Mouse (Mus musculus) liver, embryonic 11.5 days (tissue): ENCODE data around the gene Plekhh3. TPM values are rescaled to one million over a fixed set of nuclear protein-coding genes. Genes with fewer than 3 reads are reported as not detected.
A peak's percentile ranks its signal among the peaks of the same experiment; 100 is the strongest.

ENCODE experiments used
- ATAC-seq: fragments of 200-750 bp; cut with Nextera tagmentation; replicated peaks from 2 replicates; pipeline ENCODE4 v1.8.0; 2017; ENCODE audit warnings: moderate number of reproducible peaks, mild to moderate bottlenecking, moderate TSS enrichment, moderate library complexity; ENCODE audit not compliant: low FRiP score
- DNase-seq: peaks from one replicate; pipeline ENCODE4 v3.0.0-alpha.2; 2017; ENCODE audit warnings: low spot score
- H3K27ac ChIP-seq: fragments of 300-500 bp; sonication (generic); 2 replicates; pipeline ENCODE4 v1.5.1; 2014; ENCODE audit warnings: mild to moderate bottlenecking, low read depth, low read length, control low read depth
- H3K27me3 ChIP-seq: fragments of 300-500 bp; sonication (generic); replicated peaks from 2 replicates; pipeline ENCODE4 v1.6.1; 2014; ENCODE audit warnings: low read length, mixed read lengths; ENCODE audit not compliant: control insufficient read depth, insufficient read depth
- H3K36me3 ChIP-seq: fragments of 300-500 bp; sonication (generic); 2 replicates; pipeline ENCODE4 v1.6.1; 2014; ENCODE audit warnings: mild to moderate bottlenecking, low read length, moderate library complexity, mixed read lengths; ENCODE audit not compliant: control insufficient read depth, insufficient read depth
- H3K4me1 ChIP-seq: fragments of 300-500 bp; sonication (generic); replicated peaks from 2 replicates; pipeline ENCODE4 v1.6.1; 2014; ENCODE audit warnings: low read length, mixed read lengths; ENCODE audit not compliant: control insufficient read depth, insufficient read depth
- H3K4me2 ChIP-seq: fragments of 300-500 bp; sonication (generic); 2 replicates; pipeline ENCODE4 v1.6.1; 2014; ENCODE audit warnings: mild to moderate bottlenecking, control low read depth, moderate library complexity
- H3K4me3 ChIP-seq: fragments of 300-500 bp; sonication (generic); 2 replicates; pipeline ENCODE4 v1.5.1; 2014; ENCODE audit warnings: low read depth, low read length, control low read depth
- H3K9ac ChIP-seq: fragments of 300-500 bp; sonication (generic); 2 replicates; pipeline ENCODE4 v1.6.1; 2014; ENCODE audit warnings: low read depth, low read length, control low read depth
- H3K9me3 ChIP-seq: fragments of 300-500 bp; sonication (generic); 2 replicates; pipeline ENCODE4 v1.6.1; 2016; ENCODE audit warnings: low read length, inconsistent platforms, mixed read lengths; ENCODE audit not compliant: control insufficient read depth
- WGBS: fragments of 180-500 bp; shearing (Covaris S2); extraction: QIAGEN DNeasy Blood & Tissue Kit; methylation state at CpG from one replicate; pipeline ENCODE4 v1.1.7; 2014; 5-methylcytosine and 5-hydroxymethylcytosine counted together
- polyA plus RNA-seq: library from polyadenylated mRNA; unstranded; fragments of >200 nt; fragmentation: Nextera tagmentation; extraction: Ambion mirVana; gene quantifications from 2 replicates; pipeline ENCODE4 v1.2.1, GENCODE M21; 2014

Plekhh3 gene
- polyA plus RNA-seq, 1 experiment from 2014 or later, result 3.8 TPM

DNA sequence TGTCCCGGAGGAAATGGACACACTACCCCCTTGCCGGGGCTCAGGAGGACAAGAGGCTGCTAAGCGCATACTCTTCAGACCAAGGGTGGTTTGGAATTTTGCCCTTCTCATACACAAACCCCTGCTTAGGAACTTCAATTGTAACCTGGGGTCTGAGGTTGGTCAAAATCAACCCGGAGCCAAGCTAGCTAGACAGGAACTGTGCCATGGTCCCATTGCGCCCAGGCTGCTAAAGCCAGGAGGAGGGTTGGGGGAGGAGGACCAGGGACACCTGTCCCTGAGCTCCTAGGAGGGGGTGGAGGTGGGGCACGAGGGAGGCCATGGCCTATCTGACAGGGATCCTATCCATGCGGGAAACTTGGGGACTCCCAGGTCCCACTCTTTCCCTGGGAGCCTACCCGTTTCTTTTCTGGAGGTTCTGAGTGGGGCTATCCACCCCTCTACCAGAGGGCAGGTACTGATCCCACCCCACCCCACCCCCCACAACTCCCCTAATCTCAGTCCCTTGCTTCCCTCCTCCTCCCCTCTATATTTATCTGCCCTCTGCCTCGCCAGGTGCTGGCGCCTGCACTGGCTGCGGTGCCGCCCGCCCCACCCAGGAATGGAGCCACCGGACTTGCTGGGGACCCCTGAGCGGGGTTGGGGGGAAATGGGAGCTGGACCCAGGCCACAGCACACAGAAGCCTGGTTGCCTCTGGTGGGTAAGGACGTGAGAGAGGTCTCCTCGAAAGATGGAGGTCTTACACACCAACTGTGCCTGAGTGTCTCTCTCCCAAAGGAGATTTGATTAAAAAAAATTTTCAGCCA, 1.6 kb downstream of the Plekhh3 start:
- 14% methylated on average over 16 of the region's 17 CpGs for WGBS
- Histone ChIP-seq H3K9me3 (no peaks in the 10 kb centered on the region), H3K27ac (no peak overlapping the region), H3K4me1 (peaks cover 58% of the 10 kb centered on the region), H3K27me3 (peaks cover 99% of the 10 kb centered on the region), H3K4me2 (peak overlapping the region; percentile 88), H3K9ac (no peak overlapping the region), H3K36me3 (peaks cover 7% of the 10 kb centered on the region), H3K4me3 (peak overlapping the region; percentile 61)
- no peak for DNase-seq
- ATAC-seq, result no peak

DNA sequence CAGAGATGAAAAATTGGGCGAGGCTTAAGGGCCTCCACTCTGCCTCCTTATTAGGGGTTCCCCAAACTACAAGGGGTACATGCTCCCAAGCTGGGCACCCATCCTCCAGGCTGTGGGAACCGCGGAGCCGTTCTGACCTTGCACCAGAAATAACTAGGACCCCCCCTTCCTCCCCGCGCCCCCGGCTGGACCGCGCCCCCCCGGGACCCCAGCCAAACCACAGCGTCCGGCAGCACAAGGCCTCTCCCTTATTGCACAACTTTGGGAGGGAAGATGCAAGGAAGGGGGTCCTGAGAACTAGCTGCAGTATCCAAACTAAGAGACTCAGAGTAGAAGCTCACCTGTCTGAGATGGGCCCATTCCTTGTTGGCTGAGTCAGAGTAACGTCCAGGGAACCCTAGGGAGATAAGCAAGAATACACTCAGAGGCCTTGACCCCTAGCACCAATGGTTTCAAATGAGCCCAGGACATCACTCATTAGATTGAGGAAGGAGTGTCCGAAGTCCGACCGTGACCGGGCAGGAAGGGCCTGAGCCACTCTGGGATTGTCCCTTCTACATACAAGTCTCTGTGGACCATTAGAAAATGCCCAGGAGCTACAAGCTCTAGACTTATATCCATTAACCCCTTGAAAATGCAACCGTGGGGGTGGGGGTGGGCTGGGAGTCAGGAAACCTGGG, 2.7 kb downstream of the Plekhh3 start:
- H3K27me3 ChIP-seq, result peaks cover 99% of the 10 kb centered on the region
- no peak overlapping the region for H3K9ac ChIP-seq
- peaks cover 7% of the 10 kb centered on the region for H3K36me3 ChIP-seq
- WGBS, result 41% methylated on average over 18 of the region's 18 CpGs
- ATAC-seq (no peak), DNase-seq (no peak)
- no peak overlapping the region for H3K4me3 ChIP-seq
- H3K4me1 ChIP-seq, result peaks cover 53% of the 10 kb centered on the region
- 0 out of 2 replicates have a peak overlapping the region, but pooled peaks have one; percentile 88 for H3K4me2 ChIP-seq
- H3K9me3 ChIP-seq, result no peaks in the 10 kb centered on the region
- H3K27ac ChIP-seq, result no peak overlapping the region

DNA sequence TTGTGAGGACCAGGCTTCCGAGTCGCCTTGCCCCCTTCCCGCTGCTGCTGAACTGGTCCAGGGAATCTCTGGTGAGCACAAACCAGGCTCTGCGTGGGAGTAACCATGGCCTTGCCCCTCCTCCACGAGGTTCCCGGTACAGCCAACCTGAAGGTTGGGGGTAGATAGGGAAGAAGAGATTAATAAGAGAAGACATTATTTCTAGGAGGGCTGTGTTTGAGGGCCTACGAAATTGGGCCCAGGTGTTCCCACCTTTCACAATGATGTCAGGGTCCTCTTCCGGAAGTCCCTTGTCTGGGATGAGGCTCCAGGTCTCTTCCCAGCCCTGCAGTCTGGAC, 3.2 kb downstream of the Plekhh3 start:
- Histone ChIP-seq H3K4me2 (no peak overlapping the region), H3K9me3 (no peaks in the 10 kb centered on the region), H3K36me3 (peaks cover 7% of the 10 kb centered on the region), H3K4me1 (peaks cover 49% of the 10 kb centered on the region), H3K27ac (no peak overlapping the region), H3K27me3 (peaks cover 99% of the 10 kb centered on the region), H3K4me3 (no peak overlapping the region), H3K9ac (no peak overlapping the region)
- ATAC-seq (no peak), DNase-seq (no peak)
- 33% methylated on average over 8 of the region's 8 CpGs for WGBS

DNA sequence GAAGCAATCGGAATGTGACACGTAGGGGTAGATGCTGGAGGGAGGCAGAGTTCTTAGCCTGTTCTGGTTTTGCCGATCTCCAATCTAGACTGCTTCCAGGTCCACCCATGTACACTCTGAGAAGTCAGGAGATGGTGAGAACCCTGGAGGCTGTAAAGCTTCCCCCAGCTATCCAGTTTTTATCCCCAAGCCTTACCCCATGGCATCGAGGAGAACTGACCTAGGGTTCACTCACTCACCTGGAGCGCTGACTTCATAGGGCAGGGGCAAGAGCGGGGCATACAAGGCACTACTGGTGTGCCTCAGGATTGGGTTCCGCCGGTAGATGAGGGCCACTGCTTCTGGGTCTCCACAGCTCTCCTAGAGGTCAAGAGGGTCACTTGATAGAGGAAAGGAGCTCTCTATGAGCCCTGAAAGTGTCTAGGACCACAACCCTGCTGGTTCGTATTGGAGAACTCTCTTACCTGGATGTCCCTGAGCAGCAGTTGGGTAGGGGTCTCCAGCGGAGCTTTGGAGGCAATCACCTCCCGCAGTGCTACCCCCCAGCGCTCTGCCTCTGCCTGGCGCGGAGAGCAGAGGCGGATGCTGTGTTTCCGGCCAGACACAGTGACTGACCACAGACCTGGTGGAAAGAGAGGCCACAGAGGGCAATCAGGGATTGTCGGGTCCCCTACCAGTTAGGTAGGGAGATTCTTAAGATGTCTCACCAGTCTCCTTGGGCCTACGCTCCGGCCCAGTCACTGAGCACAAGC, 3.8 kb downstream of the Plekhh3 start:
- WGBS, result 47% methylated on average over 19 of the region's 19 CpGs
- peaks cover 7% of the 10 kb centered on the region for H3K36me3 ChIP-seq
- ATAC-seq (no peak), DNase-seq (no peak)
- peaks cover 100% of the 10 kb centered on the region for H3K27me3 ChIP-seq
- H3K9me3 ChIP-seq, result no peaks in the 10 kb centered on the region
- H3K4me3 ChIP-seq, result no peak overlapping the region
- H3K4me1 ChIP-seq, result peaks cover 46% of the 10 kb centered on the region
- H3K27ac ChIP-seq, result no peak overlapping the region
- no peak overlapping the region for H3K4me2 ChIP-seq
- no peak overlapping the region for H3K9ac ChIP-seq

DNA sequence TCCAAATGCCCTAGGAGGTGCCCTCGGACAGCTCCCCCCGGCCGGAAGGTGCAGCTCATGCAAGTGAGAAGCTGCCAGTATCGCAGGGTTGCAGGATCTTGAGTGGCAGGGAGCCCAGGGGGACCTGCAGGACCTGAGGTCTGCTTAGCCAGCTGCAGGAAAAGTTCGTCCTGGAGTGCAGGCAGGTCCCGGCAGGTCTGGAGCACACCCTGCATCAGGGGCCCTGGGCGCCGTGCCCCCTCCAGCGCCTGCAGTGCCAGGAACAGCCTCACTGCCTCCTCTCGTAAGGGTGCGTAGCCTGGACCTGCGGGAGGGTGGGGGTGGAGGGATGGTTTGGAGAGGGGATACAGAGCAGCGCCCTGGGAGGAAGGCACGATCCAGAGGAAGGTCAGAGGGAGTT, 4.8 kb downstream of the Plekhh3 start:
- H3K9me3 ChIP-seq, result no peaks in the 10 kb centered on the region
- H3K27me3 ChIP-seq, result peaks cover 100% of the 10 kb centered on the region
- peaks cover 38% of the 10 kb centered on the region for H3K4me1 ChIP-seq
- H3K27ac ChIP-seq, result no peak overlapping the region
- no peak overlapping the region for H3K4me3 ChIP-seq
- peaks cover 7% of the 10 kb centered on the region for H3K36me3 ChIP-seq
- DNase-seq (no peak), ATAC-seq (no peak)
- H3K9ac ChIP-seq, result no peak overlapping the region
- WGBS, result 62% methylated on average over 14 of the region's 14 CpGs
- H3K4me2 ChIP-seq, result no peak overlapping the region

DNA sequence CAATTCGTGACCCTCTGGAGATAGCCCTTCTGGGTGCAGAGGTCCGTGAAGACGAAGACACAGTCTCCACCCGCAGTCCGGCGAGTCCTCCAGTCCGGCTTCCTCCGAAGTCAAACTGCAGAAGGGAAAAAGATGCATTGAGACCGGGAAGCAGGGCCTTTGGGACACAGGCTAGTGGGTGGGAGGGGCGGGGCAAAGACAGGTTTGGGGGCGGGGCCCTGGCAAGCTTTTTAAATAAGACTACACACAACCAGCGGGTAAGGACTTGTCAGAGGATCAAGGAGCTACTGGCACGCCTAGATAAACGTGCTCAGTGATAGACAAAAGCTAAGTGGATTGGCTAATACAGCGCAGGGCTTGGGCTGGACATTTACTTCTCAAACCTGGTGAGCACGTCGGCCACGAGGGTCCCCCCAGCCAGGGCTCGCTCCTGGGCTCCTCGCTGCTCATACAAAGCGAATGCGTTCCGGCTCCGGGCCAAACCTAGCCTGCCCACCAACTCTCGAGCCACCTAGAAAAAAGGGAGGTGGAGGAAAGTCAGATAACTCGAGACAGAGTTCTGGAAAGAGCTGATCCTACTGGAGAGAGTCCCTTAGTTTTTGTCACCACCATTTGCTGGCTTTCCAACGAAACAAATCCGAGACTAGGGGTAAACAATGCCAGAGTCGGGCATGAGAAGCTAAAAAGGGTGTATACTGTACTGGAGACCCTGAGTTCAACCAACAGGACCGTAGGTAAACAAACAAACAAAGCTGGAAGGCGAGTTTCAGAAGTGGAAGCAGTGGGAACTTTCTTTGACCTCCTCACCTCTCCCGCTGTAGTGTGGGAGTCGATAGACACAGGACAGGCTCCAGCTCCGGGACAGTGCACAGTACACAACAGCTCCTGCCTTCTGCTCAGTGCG, 6.2 kb downstream of the Plekhh3 start:
- Histone ChIP-seq H3K9me3 (no peaks in the 10 kb centered on the region), H3K4me3 (peak overlapping the region; percentile 32; the same call in 1 of the 2 replicates), H3K36me3 (peaks cover 7% of the 10 kb centered on the region), H3K27me3 (peaks cover 90% of the 10 kb centered on the region), H3K9ac (no peak overlapping the region), H3K27ac (no peak overlapping the region), H3K4me2 (peak overlapping the region; percentile 52), H3K4me1 (peaks cover 33% of the 10 kb centered on the region)
- 0 out of 2 replicates have a peak, but pooled peaks have one; percentile 35 for ATAC-seq
- DNase-seq, result no peak
- WGBS, result 16% methylated on average over 35 of the region's 35 CpGs

DNA sequence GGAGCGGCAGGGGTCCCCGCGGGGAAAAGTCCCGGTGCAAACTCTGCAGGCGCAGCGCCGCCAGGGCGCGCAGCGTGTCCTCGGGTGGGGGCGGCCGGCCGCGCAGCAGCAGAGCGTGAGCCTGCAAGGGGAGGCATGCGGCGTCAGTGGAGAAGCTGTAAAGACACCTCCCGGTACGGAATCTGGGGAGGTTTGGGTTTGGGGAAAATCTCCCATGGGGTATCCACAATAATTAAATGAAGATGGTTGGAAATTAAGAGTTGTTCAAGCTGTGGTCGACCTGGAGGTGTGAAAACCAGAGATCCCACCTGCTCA, 6.8 kb downstream of the Plekhh3 start:
- Histone ChIP-seq H3K4me2 (peak overlapping the region; percentile 52), H3K36me3 (peaks cover 7% of the 10 kb centered on the region), H3K4me3 (peak overlapping the region; percentile 32), H3K27ac (no peak overlapping the region), H3K9ac (no peak overlapping the region), H3K9me3 (no peaks in the 10 kb centered on the region), H3K4me1 (peaks cover 27% of the 10 kb centered on the region), H3K27me3 (peaks cover 86% of the 10 kb centered on the region)
- no peak for DNase-seq
- WGBS, result 15% methylated on average over 21 of the region's 21 CpGs
- ATAC-seq, result no peak
